Mouse (Mus musculus): ENCODE data around the gene Enpp3. TPM values are rescaled to one million over a fixed set of nuclear protein-coding genes. Genes with fewer than 3 reads are reported as not detected.

The Enpp3 gene
- total RNA-seq, 1 experiment = 43.2 TPM

DNA sequence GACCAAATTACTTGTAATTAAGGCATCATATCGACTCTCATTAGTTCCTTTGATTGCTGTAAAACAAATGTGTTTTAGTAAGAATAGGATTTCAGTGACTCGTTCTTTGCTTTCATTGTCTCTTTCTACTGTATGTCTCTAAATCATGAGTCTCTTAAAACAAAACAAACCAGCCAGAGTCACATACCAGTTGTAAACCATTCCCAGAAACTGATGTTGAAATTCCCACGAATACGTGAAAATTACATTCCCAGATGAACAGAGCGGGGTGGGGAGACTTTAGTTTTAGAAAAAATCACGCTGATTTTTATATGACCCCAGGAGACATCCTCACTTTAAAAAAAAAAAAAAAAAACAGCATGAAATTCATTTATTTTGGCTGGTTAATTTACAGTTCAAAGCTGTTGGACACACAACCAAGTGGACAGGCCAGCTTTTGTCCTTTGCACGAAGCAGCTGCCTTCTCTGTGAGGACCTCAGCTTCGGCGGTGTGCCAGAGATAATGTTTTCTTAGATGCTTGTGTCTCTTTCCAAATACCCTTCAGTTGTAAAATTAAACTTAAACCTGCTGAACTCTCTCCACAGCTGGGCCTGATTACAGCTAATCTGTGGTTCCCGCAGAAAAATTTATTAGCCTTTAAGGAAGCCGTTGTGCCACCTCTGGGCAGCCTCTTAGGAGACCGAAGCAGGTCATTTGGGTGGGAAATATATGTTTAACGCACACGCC is 64.5 kb downstream of the Enpp3 start:
- TF ChIP-seq CHD2 (IDR thresholded peaks at IDR 0.05; ENCODE audit: low read depth, low read length) = no peak
- in situ Hi-C loops (cut with MboI; ENCODE audit: low sequenced_read_pairs in 2 of 2, unreplicated experiment in 2 of 2) = no loop called here
- Histone ChIP-seq H3K4me3 (ENCODE audit: insufficient read depth in 1 of 2, low read depth in 1 of 2, low read length in 2 of 2, poor library complexity in 1 of 2, severe bottlenecking in 1 of 2) (no peak overlapping the region), H3K9ac (ENCODE audit: insufficient read depth, low read depth, low read length, poor library complexity, severe bottlenecking) (no peak overlapping the region), H3K4me1 (ENCODE audit: control insufficient read depth in 2 of 2, insufficient read depth in 2 of 2, low read length in 2 of 2, poor library complexity in 1 of 2) (no peaks in the 10 kb centered on the region), H3K36me3 (ENCODE audit: control insufficient read depth, insufficient read depth, low read length, poor library complexity, severe bottlenecking) (peaks cover 8% of the 10 kb centered on the region), H3K27ac (ENCODE audit: insufficient read depth, low read depth, low read length, poor library complexity, severe bottlenecking) (no peak overlapping the region), H3K9me3 (ENCODE audit: control insufficient read depth, insufficient read depth, low read depth, low read length) (no peaks in the 10 kb centered on the region)
- no peak for DNase-seq (ENCODE audit: low read depth, low spot score)

DNA sequence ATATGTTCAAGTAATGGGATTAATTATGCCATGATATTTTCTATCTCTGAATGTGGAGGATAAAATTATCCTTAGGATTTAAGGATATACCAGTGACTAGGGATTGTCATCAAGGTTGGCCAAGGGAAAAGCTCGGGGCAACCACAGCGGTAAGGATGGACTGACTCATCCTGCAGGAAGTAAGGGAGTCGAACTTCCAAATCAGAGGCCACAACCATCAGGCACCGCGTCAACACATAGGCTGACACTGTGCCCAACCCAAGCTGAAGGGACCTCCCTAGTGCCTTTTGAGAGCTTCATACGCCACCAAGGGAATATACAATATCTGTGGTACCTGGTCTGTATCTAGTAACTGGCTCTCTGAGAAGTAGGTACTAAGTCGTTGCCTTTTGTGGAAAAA is 73.1 kb downstream of the Enpp3 start:
- no peak for DNase-seq (ENCODE audit: low read depth, low spot score)
- in situ Hi-C loops (cut with MboI; ENCODE audit: low sequenced_read_pairs in 2 of 2, unreplicated experiment in 2 of 2) = no loop called here
- no peaks in the 10 kb centered on the region for H3K9me3 ChIP-seq (ENCODE audit: control insufficient read depth, insufficient read depth, low read depth, low read length)
- peaks cover 3% of the 10 kb centered on the region; the same call in 1 of the 2 replicates for H3K36me3 ChIP-seq (ENCODE audit: control insufficient read depth, insufficient read depth, low read length, poor library complexity, severe bottlenecking)
- no peak for TF ChIP-seq CHD2 (IDR thresholded peaks at IDR 0.05; ENCODE audit: low read depth, low read length)
- no peak for TF ChIP-seq ZNF384 (IDR thresholded peaks at IDR 0.05; ENCODE audit: low read depth, low read length)
- no peak for TF ChIP-seq ZC3H11A (IDR thresholded peaks at IDR 0.05; ENCODE audit: borderline replicate concordance, low read depth, low read length)
- TF ChIP-seq MAFK (IDR thresholded peaks at IDR 0.05; ENCODE audit: insufficient read depth, low read depth, low read length) = no peak
- TF ChIP-seq HCFC1 (IDR thresholded peaks at IDR 0.05; ENCODE audit: borderline replicate concordance, insufficient read depth, low read length) = no peak
- H3K4me3 ChIP-seq (ENCODE audit: insufficient read depth in 1 of 2, low read depth in 1 of 2, low read length in 2 of 2, poor library complexity in 1 of 2, severe bottlenecking in 1 of 2) = no peak overlapping the region
- no peak overlapping the region for H3K9ac ChIP-seq (ENCODE audit: insufficient read depth, low read depth, low read length, poor library complexity, severe bottlenecking)
- no peak overlapping the region for H3K27ac ChIP-seq (ENCODE audit: insufficient read depth, low read depth, low read length, poor library complexity, severe bottlenecking)
- H3K4me1 ChIP-seq (ENCODE audit: control insufficient read depth in 2 of 2, insufficient read depth in 2 of 2, low read length in 2 of 2, poor library complexity in 1 of 2) = no peaks in the 10 kb centered on the region

DNA sequence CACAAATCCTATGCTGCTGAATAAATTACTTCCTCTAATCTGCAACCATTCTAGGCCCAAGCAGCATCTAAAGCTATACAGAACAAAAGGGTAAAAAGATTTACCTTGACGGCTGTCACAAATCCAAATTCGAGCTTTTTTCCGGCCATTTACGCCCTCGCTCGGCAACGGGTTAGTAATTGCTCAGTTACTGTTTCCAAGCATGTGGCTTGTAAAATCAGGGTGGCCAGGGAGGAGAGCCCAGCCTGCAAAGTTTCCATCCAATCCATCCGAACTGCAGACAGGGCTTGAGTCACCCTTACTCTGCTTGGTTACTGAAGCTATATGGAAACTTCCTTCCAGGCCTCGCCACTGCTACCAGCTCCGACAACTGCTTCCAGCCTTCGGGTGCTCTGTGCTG is 74.9 kb downstream of the Enpp3 start:
- no peaks in the 10 kb centered on the region for H3K9me3 ChIP-seq (ENCODE audit: control insufficient read depth, insufficient read depth, low read depth, low read length)
- no peak overlapping the region for H3K9ac ChIP-seq (ENCODE audit: insufficient read depth, low read depth, low read length, poor library complexity, severe bottlenecking)
- H3K27ac ChIP-seq (ENCODE audit: insufficient read depth, low read depth, low read length, poor library complexity, severe bottlenecking) = no peak overlapping the region
- TF ChIP-seq HCFC1 (IDR thresholded peaks at IDR 0.05; ENCODE audit: borderline replicate concordance, insufficient read depth, low read length) (no peak), CHD2 (IDR thresholded peaks at IDR 0.05; ENCODE audit: low read depth, low read length) (no peak), ZC3H11A (IDR thresholded peaks at IDR 0.05; ENCODE audit: borderline replicate concordance, low read depth, low read length) (no peak), ZNF384 (IDR thresholded peaks at IDR 0.05; ENCODE audit: low read depth, low read length) (no peak), MAFK (IDR thresholded peaks at IDR 0.05; ENCODE audit: insufficient read depth, low read depth, low read length) (no peak)
- in situ Hi-C loops (cut with MboI; ENCODE audit: low sequenced_read_pairs in 2 of 2, unreplicated experiment in 2 of 2) = no loop called here
- H3K36me3 ChIP-seq (ENCODE audit: control insufficient read depth, insufficient read depth, low read length, poor library complexity, severe bottlenecking) = no peaks in the 10 kb centered on the region
- no peak for DNase-seq (ENCODE audit: low read depth, low spot score)
- no peaks in the 10 kb centered on the region for H3K4me1 ChIP-seq (ENCODE audit: control insufficient read depth in 2 of 2, insufficient read depth in 2 of 2, low read length in 2 of 2, poor library complexity in 1 of 2)
- no peak overlapping the region for H3K4me3 ChIP-seq (ENCODE audit: insufficient read depth in 1 of 2, low read depth in 1 of 2, low read length in 2 of 2, poor library complexity in 1 of 2, severe bottlenecking in 1 of 2)

DNA sequence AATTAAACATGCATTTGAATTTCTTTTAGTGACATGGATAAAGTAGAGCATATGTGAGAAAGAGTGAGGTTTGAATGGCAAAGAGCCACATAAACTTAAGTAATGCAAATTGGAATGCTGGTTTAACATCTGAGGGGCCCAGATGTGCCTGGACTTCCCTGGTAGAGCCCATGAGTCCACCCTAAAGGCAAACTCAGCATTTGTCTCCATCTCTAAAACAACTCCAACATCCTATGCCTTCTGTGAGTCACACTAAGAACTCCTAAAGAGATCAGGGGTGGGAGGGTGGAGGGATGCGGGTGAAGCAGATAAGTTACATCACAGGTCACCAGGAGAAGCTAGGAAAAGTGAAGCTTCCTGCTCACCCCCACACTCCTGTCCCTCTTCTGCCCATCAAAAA is 76.6 kb downstream of the Enpp3 start:
- TF ChIP-seq HCFC1 (IDR thresholded peaks at IDR 0.05; ENCODE audit: borderline replicate concordance, insufficient read depth, low read length) = no peak
- no peak for TF ChIP-seq ZC3H11A (IDR thresholded peaks at IDR 0.05; ENCODE audit: borderline replicate concordance, low read depth, low read length)
- TF ChIP-seq ZNF384 (IDR thresholded peaks at IDR 0.05; ENCODE audit: low read depth, low read length) = no peak
- no peak for TF ChIP-seq MAFK (IDR thresholded peaks at IDR 0.05; ENCODE audit: insufficient read depth, low read depth, low read length)
- no peak for TF ChIP-seq CHD2 (IDR thresholded peaks at IDR 0.05; ENCODE audit: low read depth, low read length)
- in situ Hi-C loops (cut with MboI; ENCODE audit: low sequenced_read_pairs in 2 of 2, unreplicated experiment in 2 of 2) = no loop called here
- Histone ChIP-seq H3K9ac (ENCODE audit: insufficient read depth, low read depth, low read length, poor library complexity, severe bottlenecking) (no peak overlapping the region), H3K4me1 (ENCODE audit: control insufficient read depth in 2 of 2, insufficient read depth in 2 of 2, low read length in 2 of 2, poor library complexity in 1 of 2) (no peaks in the 10 kb centered on the region), H3K27ac (ENCODE audit: insufficient read depth, low read depth, low read length, poor library complexity, severe bottlenecking) (no peak overlapping the region), H3K9me3 (ENCODE audit: control insufficient read depth, insufficient read depth, low read depth, low read length) (no peaks in the 10 kb centered on the region), H3K36me3 (ENCODE audit: control insufficient read depth, insufficient read depth, low read length, poor library complexity, severe bottlenecking) (no peaks in the 10 kb centered on the region), H3K4me3 (ENCODE audit: insufficient read depth in 1 of 2, low read depth in 1 of 2, low read length in 2 of 2, poor library complexity in 1 of 2, severe bottlenecking in 1 of 2) (no peak overlapping the region)
- no peak for DNase-seq (ENCODE audit: low read depth, low spot score)

All from ES-E14 (cell line).